1 mouse cellular context compared by ENCODE assay signal in genomic region chr4:116849901-116850300, GRCm38 (mm10).
TF ChIP-seq lines count a peak whose summit lies in the region.

No protein-coding gene starts in this region.

TF ChIP-seq in CH12.LX, 34 proteins besides CTCF, POLR2A, EP300 and RAD21:
- TF ChIP-seq CHD2 (IDR thresholded peaks at IDR 0.05; ENCODE audit: low read length) (no peak), JUN (IDR thresholded peaks at IDR 0.05; ENCODE audit: insufficient read depth, low read depth, low read length) (no peak), SMC3 (IDR thresholded peaks at IDR 0.05; ENCODE audit: low read depth, low read length) (no peak), SIN3A (IDR thresholded peaks at IDR 0.05; ENCODE audit: low read length) (no peak), ELF1 (IDR thresholded peaks at IDR 0.05; ENCODE audit: low read depth, low read length) (no peak), POLR2AphosphoS2 (IDR thresholded peaks at IDR 0.05; ENCODE audit: low read depth, low read length) (no peak), CHD1 (IDR thresholded peaks at IDR 0.05; ENCODE audit: low read depth, low read length) (no peak), BHLHE40 (IDR thresholded peaks at IDR 0.05; ENCODE audit: low read depth, low read length) (no peak)
